Mouse (Mus musculus) stomach, postnatal 0 days (tissue): Measurements from ENCODE around the gene Atg2b. TPM values are rescaled to one million over a fixed set of nuclear protein-coding genes. Genes with fewer than 3 reads are reported as not detected.

Experiments used
- ATAC-seq: fragments of 200-750 bp; cut with Nextera tagmentation; 2 replicates; pipeline ENCODE4 v1.8.0; 2017; ENCODE audit not compliant: low FRiP score, low TSS enrichment
- DNase-seq: peaks from one replicate; pipeline ENCODE4 v3.0.0-alpha.2; 2016; ENCODE audit warnings: low spot score
- H3K27ac ChIP-seq: fragments of 300-500 bp; sonication (generic); replicated peaks from 2 replicates; pipeline ENCODE4 v1.5.1; 2014; ENCODE audit warnings: mild to moderate bottlenecking, control low read depth
- H3K27me3 ChIP-seq: fragments of 300-500 bp; sonication (generic); 2 replicates; pipeline ENCODE4 v1.6.1; 2014; ENCODE audit warnings: low read length; ENCODE audit not compliant: control insufficient read depth, insufficient read depth
- H3K36me3 ChIP-seq: fragments of 300-500 bp; sonication (generic); 2 replicates; pipeline ENCODE4 v1.6.1; 2014; ENCODE audit warnings: low read length, mixed read lengths; ENCODE audit not compliant: control insufficient read depth, insufficient read depth
- H3K4me1 ChIP-seq: fragments of 300-500 bp; sonication (generic); replicated peaks from 2 replicates; pipeline ENCODE4 v1.6.1; 2014; ENCODE audit warnings: antibody characterized with exemption; ENCODE audit not compliant: control insufficient read depth, insufficient read depth
- H3K4me2 ChIP-seq: fragments of 300-500 bp; sonication (generic); replicated peaks from 2 replicates; pipeline ENCODE4 v1.6.1; 2014; ENCODE audit warnings: low read depth, mild to moderate bottlenecking, control low read depth, moderate library complexity
- H3K4me3 ChIP-seq: fragments of 300-500 bp; sonication (generic); 2 replicates; pipeline ENCODE4 v1.5.1; 2014; ENCODE audit warnings: low read depth, low read length, control low read depth
- H3K9ac ChIP-seq: fragments of 300-500 bp; sonication (generic); 2 replicates; pipeline ENCODE4 v1.6.1; 2014; ENCODE audit warnings: mild to moderate bottlenecking, low read length, control low read depth, mixed read lengths
- H3K9me3 ChIP-seq: fragments of 300-500 bp; sonication (generic); 2 replicates; pipeline ENCODE4 v1.6.1; 2016; ENCODE audit warnings: low read length; ENCODE audit not compliant: control insufficient read depth
- CTCF ChIP-seq: IDR thresholded peaks from 2 replicates; pipeline ENCODE4 v1.5.1; 2016; ENCODE audit warnings: antibody characterized with exemption, low read depth, mild to moderate bottlenecking, moderate library complexity
- EP300 ChIP-seq: optimal IDR thresholded peaks from 2 replicates; pipeline ENCODE3; 2016; ENCODE audit warnings: antibody characterized with exemption
- WGBS: fragments of 180-500 bp; shearing (Covaris S2); extraction: QIAGEN DNeasy Blood & Tissue Kit; methylation state at CpG from one replicate; pipeline ENCODE4 v1.1.7; 2014; 5-methylcytosine and 5-hydroxymethylcytosine counted together
- polyA plus RNA-seq: library from polyadenylated mRNA; unstranded; fragments of >200 nt; fragmentation: Nextera tagmentation; extraction: Ambion mirVana; gene quantifications from 2 replicates; pipeline ENCODE4 v1.2.1, GENCODE M21; 2015

The Atg2b gene
- polyA plus RNA-seq, 1 experiment from 2014 or later: 4.4 TPM

DNA sequence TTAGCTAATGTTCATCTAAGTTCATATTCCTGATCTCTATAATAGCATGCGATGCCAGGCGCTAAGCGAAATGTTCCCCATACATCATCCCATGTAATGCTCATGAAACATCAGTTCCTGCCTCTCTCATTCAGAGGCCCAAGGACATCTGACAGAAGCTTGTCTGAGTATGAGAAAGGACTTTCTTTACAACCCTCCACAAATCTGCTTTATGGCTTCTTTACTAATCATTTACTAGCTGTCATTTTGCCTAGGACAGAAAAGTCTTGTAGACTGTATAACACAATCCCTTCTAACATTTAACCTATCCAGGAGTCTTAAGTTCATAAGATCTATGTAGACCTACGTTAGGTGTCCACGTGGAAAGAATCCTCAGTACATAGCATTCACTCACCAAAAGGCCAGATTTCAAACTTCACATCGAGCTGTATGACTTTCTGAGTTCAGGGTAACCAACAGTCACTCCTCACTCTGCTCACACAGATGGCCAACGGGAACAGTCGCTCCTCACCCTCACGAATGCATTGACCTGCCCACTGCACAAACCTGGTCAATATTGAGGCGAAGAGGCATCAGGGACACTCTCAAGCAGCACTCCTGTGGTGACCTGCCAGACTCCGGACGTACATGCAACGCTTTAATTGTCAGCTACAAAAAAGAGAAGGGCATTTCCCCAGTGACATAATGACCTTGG, 50.5 kb downstream of the Atg2b start:
- Histone ChIP-seq H3K4me2 (no peak overlapping the region), H3K27ac (no peak overlapping the region), H3K27me3 (no peaks in the 10 kb centered on the region), H3K9ac (no peak overlapping the region), H3K4me3 (no peak overlapping the region), H3K4me1 (no peaks in the 10 kb centered on the region), H3K9me3 (no peaks in the 10 kb centered on the region), H3K36me3 (peaks cover 30% of the 10 kb centered on the region)
- DNase-seq (no peak), ATAC-seq (no peak)
- TF ChIP-seq EP300: no peak
- WGBS: 93% methylated on average over 13 of the region's 13 CpGs

DNA sequence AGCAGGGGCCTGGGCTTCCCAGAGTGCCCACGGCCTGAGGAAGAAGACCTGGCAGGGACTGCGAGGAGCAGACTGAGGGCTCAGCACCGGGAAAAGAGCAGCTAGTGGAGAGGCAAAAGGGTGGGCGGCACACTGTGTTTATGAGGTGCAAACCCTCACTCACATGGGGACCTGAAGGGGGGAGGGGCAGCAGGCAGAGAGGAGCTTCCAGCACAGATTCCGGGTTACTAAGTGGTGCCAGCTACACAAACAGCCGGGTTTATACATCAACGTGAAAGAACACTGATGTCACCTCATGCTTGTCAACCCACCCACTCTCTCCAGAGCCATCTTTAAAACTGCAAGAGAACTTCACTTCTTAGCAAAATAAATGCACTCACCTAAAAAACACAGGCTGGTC, 59.2 kb downstream of the Atg2b start:
- TF ChIP-seq CTCF (no peak), EP300 (no peak)
- Histone ChIP-seq H3K27ac (no peak overlapping the region), H3K9ac (no peak overlapping the region), H3K27me3 (no peaks in the 10 kb centered on the region), H3K36me3 (peaks cover 34% of the 10 kb centered on the region), H3K4me1 (no peaks in the 10 kb centered on the region), H3K4me2 (no peak overlapping the region), H3K9me3 (no peaks in the 10 kb centered on the region), H3K4me3 (no peak overlapping the region)
- WGBS: 56% methylated on average over 7 of the region's 7 CpGs
- ATAC-seq (no peak), DNase-seq (no peak)

DNA sequence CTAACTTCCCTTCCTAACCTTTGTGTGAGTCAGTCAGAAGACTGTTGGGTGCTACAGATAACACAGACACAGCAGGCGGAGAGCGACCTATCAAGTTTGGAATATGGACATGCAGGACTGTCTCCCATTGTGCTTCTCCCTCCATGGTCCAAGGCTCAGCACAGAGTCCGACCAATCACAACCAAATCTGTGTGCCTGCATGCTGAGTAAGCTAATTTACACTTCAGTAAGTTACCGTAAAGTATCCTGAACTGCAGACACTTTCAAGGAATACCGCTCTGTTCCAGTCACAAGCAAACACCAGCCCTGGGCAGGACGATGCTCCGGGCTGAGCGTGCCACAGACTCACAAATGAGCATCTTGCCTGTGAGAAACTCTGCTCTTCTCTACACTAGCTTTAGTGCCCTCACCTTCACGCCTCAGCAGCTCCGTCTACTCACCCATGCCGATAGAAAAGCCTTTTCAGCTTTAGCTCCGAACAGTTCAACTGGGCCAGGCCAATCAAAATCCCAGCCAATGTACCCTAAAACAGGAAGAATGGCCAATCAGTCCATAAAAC, 62.0 kb downstream of the Atg2b start:
- Histone ChIP-seq H3K27me3 (no peaks in the 10 kb centered on the region), H3K27ac (no peak overlapping the region), H3K4me3 (no peak overlapping the region), H3K9ac (no peak overlapping the region), H3K36me3 (peaks cover 41% of the 10 kb centered on the region), H3K9me3 (no peaks in the 10 kb centered on the region), H3K4me2 (no peak overlapping the region), H3K4me1 (no peaks in the 10 kb centered on the region)
- ATAC-seq (no peak), DNase-seq (no peak)
- TF ChIP-seq EP300 (no peak), CTCF (no peak)
- WGBS: 92% methylated on average over 12 of the region's 12 CpGs

DNA sequence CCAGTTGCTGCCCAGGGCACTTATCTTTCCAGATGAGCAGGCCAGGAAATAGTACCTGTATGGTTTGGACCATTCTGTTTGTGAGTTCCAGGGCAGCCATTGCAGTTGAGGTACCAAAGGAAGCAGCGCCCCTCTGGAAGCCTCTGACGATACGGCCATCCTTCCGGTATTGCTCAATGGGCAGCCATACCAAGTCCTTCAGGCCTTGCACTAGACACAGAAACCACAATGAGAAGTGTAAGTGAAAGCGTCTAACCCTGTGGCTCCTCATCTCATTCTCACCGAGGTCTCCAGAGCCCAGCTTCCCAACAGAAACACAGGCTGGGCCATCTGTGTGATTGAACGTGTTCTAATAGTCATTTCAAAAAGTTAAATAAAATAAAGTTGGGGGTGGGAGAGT, 63.0 kb downstream of the Atg2b start:
- no peak for TF ChIP-seq CTCF
- TF ChIP-seq EP300: no peak
- no peak overlapping the region for H3K4me3 ChIP-seq
- H3K4me1 ChIP-seq: no peaks in the 10 kb centered on the region
- H3K4me2 ChIP-seq: no peak overlapping the region
- 93% methylated on average over 7 of the region's 7 CpGs for WGBS
- H3K36me3 ChIP-seq: peaks cover 42% of the 10 kb centered on the region
- no peak overlapping the region for H3K9ac ChIP-seq
- ATAC-seq: no peak
- H3K27ac ChIP-seq: no peak overlapping the region
- H3K27me3 ChIP-seq: no peaks in the 10 kb centered on the region
- DNase-seq: no peak
- no peaks in the 10 kb centered on the region for H3K9me3 ChIP-seq

DNA sequence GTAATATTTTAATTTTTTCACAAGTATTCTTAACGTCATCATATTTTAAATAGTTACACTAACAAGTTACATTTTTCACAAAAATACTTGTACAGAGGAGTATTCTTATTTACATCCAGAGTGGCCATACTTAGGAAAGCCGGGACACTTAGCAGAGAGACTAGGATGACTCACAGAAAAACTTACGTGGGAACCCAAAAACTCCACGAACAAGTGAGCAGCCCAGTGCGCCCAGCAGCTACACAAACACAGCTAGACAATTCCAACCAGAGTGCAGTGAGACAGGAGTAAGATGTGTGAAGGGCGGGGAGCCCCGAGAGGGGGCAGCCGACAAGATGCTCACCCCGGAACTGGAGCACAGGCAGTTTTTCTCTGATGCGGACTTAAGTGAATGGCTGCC, 71.5 kb downstream of the Atg2b start:
- Histone ChIP-seq H3K4me3 (no peak overlapping the region), H3K9me3 (no peaks in the 10 kb centered on the region), H3K36me3 (peaks cover 8% of the 10 kb centered on the region; the same call in 1 of the 2 replicates), H3K27ac (no peak overlapping the region), H3K4me2 (no peak overlapping the region), H3K27me3 (no peaks in the 10 kb centered on the region), H3K4me1 (no peaks in the 10 kb centered on the region), H3K9ac (no peak overlapping the region)
- DNase-seq (no peak), ATAC-seq (no peak)
- TF ChIP-seq EP300 (no peak), CTCF (no peak)
- 88% methylated on average over 10 of the region's 10 CpGs for WGBS

DNA sequence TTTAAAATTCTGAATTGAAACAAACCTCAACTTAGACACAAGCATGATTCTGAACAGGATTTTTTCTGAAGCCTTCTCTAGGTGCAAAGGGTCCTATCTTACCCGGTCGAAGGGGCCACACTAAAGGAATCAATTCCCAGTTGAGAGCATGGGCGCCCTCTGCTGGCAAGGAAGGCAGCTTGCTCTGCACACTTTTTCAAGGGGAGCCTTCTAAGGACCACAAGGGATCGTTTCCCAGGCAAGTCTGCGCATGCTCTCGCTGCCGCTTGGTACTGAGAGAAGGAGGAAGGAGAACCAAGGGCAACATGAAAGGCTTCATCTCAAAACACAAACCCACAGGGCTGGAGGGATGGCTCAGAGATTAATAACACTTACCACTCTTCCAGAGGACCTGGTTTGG, 73.3 kb downstream of the Atg2b start:
- H3K4me2 ChIP-seq: no peak overlapping the region
- no peaks in the 10 kb centered on the region for H3K4me1 ChIP-seq
- DNase-seq: peak; percentile 70
- WGBS: 14% methylated on average over 7 of the region's 7 CpGs
- H3K9ac ChIP-seq: no peak overlapping the region
- no peak overlapping the region for H3K27ac ChIP-seq
- 0 out of 2 replicates have a peak, but pooled peaks cover 3% of the 10 kb centered on the region for H3K36me3 ChIP-seq
- H3K9me3 ChIP-seq: no peaks in the 10 kb centered on the region
- TF ChIP-seq EP300: no peak
- TF ChIP-seq CTCF: peak; percentile 92
- peak; percentile 67 for ATAC-seq
- no peak overlapping the region for H3K4me3 ChIP-seq
- no peaks in the 10 kb centered on the region for H3K27me3 ChIP-seq
